Mouse (Mus musculus): ENCODE data around the gene Prss57.
A peak's percentile ranks its signal among the peaks of the same experiment; 100 is the strongest.

Prss57 gene

GRCm38 (mm10) chr10:79807826-79808225 lies 17.1 kb upstream of the Prss57 start:
- DNase-seq (ENCODE audit: low read depth, low spot score): peak; percentile 81

- no peak for DNase-seq (ENCODE audit: low read depth, low spot score)
Measured at GRCm38 (mm10) chr10:79806972-79807371, 16.2 kb upstream of the Prss57 start.

- no peak for DNase-seq (ENCODE audit: low read depth, low spot score)
Measured at GRCm38 (mm10) chr10:79806331-79806730, 15.6 kb upstream of the Prss57 start.

- no peak for DNase-seq (ENCODE audit: low read depth, low spot score)
Measured at GRCm38 (mm10) chr10:79805636-79806035, 14.9 kb upstream of the Prss57 start.

GRCm38 (mm10) chr10:79803716-79804323 lies 13.1 kb upstream of the Prss57 start:
- peak; percentile 96 for DNase-seq (ENCODE audit: low read depth, low spot score)

GRCm38 (mm10) chr10:79802331-79802971 lies 11.7 kb upstream of the Prss57 start:
- DNase-seq (ENCODE audit: low read depth, low spot score): peak; percentile 82

GRCm38 (mm10) chr10:79801837-79802236 lies 11.1 kb upstream of the Prss57 start:
- DNase-seq (ENCODE audit: low read depth, low spot score): no peak

- DNase-seq (ENCODE audit: low read depth, low spot score): no peak
Measured at GRCm38 (mm10) chr10:79800508-79800907, 9.7 kb upstream of the Prss57 start.

GRCm38 (mm10) chr10:79798289-79798928 lies 7.6 kb upstream of the Prss57 start:
- DNase-seq (ENCODE audit: low read depth, low spot score): no peak

GRCm38 (mm10) chr10:79797326-79797725 lies 6.6 kb upstream of the Prss57 start:
- no peak for DNase-seq (ENCODE audit: low read depth, low spot score)

- no peak for DNase-seq (ENCODE audit: low read depth, low spot score)
Measured at GRCm38 (mm10) chr10:79795905-79796304, 5.1 kb upstream of the Prss57 start.

- peak; percentile 53 for DNase-seq (ENCODE audit: low read depth, low spot score)
Measured at GRCm38 (mm10) chr10:79794491-79794931, 3.8 kb upstream of the Prss57 start.

- DNase-seq (ENCODE audit: low read depth, low spot score): peak; percentile 88
Measured at GRCm38 (mm10) chr10:79793738-79794490, 3.2 kb upstream of the Prss57 start.

- peak; percentile 86 for DNase-seq (ENCODE audit: low read depth, low spot score)
Measured at GRCm38 (mm10) chr10:79793051-79793737, 2.4 kb upstream of the Prss57 start, which contains the start of gene Palm. Gene Palm (plus strand): TSS chr10:79793572.

- no peak for DNase-seq (ENCODE audit: low read depth, low spot score)
Measured at GRCm38 (mm10) chr10:79792339-79793040, 1.7 kb upstream of the Prss57 start.

- no peak for DNase-seq (ENCODE audit: low read depth, low spot score)
Measured at GRCm38 (mm10) chr10:79789581-79789980, 1.2 kb downstream of the Prss57 start.

GRCm38 (mm10) chr10:79788386-79789158 lies 2.2 kb downstream of the Prss57 start:
- peak; percentile 88 for DNase-seq (ENCODE audit: low read depth, low spot score)

- DNase-seq (ENCODE audit: low read depth, low spot score): peak; percentile 63
Measured at GRCm38 (mm10) chr10:79783920-79784800, 6.6 kb downstream of the Prss57 start.

- DNase-seq (ENCODE audit: low read depth, low spot score): no peak
Measured at GRCm38 (mm10) chr10:79783050-79783449, 7.7 kb downstream of the Prss57 start.
